Mouse (Mus musculus): ENCODE data around the gene Nop2. TPM values are rescaled to one million over a fixed set of nuclear protein-coding genes. Genes with fewer than 3 reads are reported as not detected.

The Nop2 gene
- total RNA-seq, 2 experiments from 2014 or later, result 17.9 to 18.1 TPM

- intact Hi-C loops (cut with DNase I), result loop anchor here (1.0 kb wide), 1 partner anchor 26 kb away; no protein-coding TSS in a partner anchor
- TF ChIP-seq CTCF (IDR thresholded peaks at IDR 0.05), result no peak
- peak overlapping the region; percentile 80 for H3K4me3 ChIP-seq
- H3K27ac ChIP-seq, result peak overlapping the region; percentile 97
- no peak for DNase-seq
These were observed 61.1 kb downstream of the Nop2 start for GRCm38 (mm10) chr6:125192841-125193240.

- TF ChIP-seq CTCF (IDR thresholded peaks at IDR 0.05), result no peak
- intact Hi-C loops (cut with DNase I), result no loop called here
- Histone ChIP-seq H3K4me3 (peak overlapping the region; percentile 80), H3K27ac (peak overlapping the region; percentile 97)
- no peak for DNase-seq
These were observed 61.7 kb downstream of the Nop2 start for GRCm38 (mm10) chr6:125193390-125193789.

Small RNA genes lying within 50 kb of the gene (microRNA-seq; reads per million reads assigned to microRNA genes)
- not detected for gene Mir7045

Other genes with a start within 250 kb of the Nop2 start
- not detected for gene Cd4, start 243.7 kb upstream of the Nop2 start, total RNA-seq (2021)
- gene Lag3, start 220.2 kb upstream of the Nop2 start, total RNA-seq (2021), result under 1 TPM; 0.11 to 0.13 TPM
- gene Ptms, start 211.8 kb upstream of the Nop2 start, total RNA-seq (2021), result 10 to 100 TPM; 65.5 to 99.4 TPM
- gene Mlf2, start 200.5 kb upstream of the Nop2 start, total RNA-seq (2021), result 100 to 1,000 TPM; 202 to 204 TPM
- gene Cops7a, start 166.4 kb upstream of the Nop2 start, total RNA-seq (2021), result 100 to 1,000 TPM; 108 to 115 TPM
- gene Pianp, start 135.2 kb upstream of the Nop2 start, total RNA-seq (2021), result under 1 TPM; 0.22 to 0.41 TPM
- 10 to 100 TPM; 24.4 to 28.0 TPM for gene Zfp384, start 122.8 kb upstream of the Nop2 start, total RNA-seq (2021)
- gene Ing4, start 92.1 kb upstream of the Nop2 start, total RNA-seq (2021), result 10 to 100 TPM; 26.8 to 28.3 TPM
- gene Acrbp, start 82.2 kb upstream of the Nop2 start, total RNA-seq (2021), result 1 to 10 TPM; 2.4 to 4.5 TPM
- not detected for gene Lpar5, start 64.0 kb upstream of the Nop2 start, total RNA-seq (2021)
- 10 to 100 TPM; 68.8 to 71.2 TPM for gene Chd4, start 35.9 kb upstream of the Nop2 start, total RNA-seq (2021)
- gene Iffo1, start 13.3 kb downstream of the Nop2 start, total RNA-seq (2021), result 1 to 10 TPM; 7.8 to 9.4 TPM
- over 10,000 TPM in 1 of 2 experiments, 1,000 to 10,000 TPM in 1; 9,742 to 11,894 TPM for gene Gapdh, start 34.6 kb downstream of the Nop2 start, total RNA-seq (2021)
- 1 to 10 TPM; 6.5 to 9.8 TPM for gene Ncapd2, start 59.8 kb downstream of the Nop2 start, total RNA-seq (2021)
- gene Mrpl51, start 59.9 kb downstream of the Nop2 start, total RNA-seq (2021), result 100 to 1,000 TPM; 214 to 262 TPM
- 10 to 100 TPM; 14.3 to 16.0 TPM for gene Vamp1, start 83.6 kb downstream of the Nop2 start, total RNA-seq (2021)
- gene Tapbpl, start 100.0 kb downstream of the Nop2 start, total RNA-seq (2021), result 1 to 10 TPM; 2.4 to 2.6 TPM
- under 1 TPM; 0.31 to 0.64 TPM for gene Cd27, start 105.1 kb downstream of the Nop2 start, total RNA-seq (2021)
- gene Tuba3a, start 154.1 kb downstream of the Nop2 start, total RNA-seq (2021), result not detected
- gene Ltbr, start 182.0 kb downstream of the Nop2 start, total RNA-seq (2021), result 10 to 100 TPM; 20.3 to 21.2 TPM
- under 1 TPM; 0.10 to 0.14 TPM for gene Scnn1a, start 188.8 kb downstream of the Nop2 start, total RNA-seq (2021)
- gene Tnfrsf1a, start 217.5 kb downstream of the Nop2 start, total RNA-seq (2021), result 10 to 100 TPM; 25.8 to 26.2 TPM
- not detected for gene Plekhg6, start 248.9 kb downstream of the Nop2 start, total RNA-seq (2021)